Mouse (Mus musculus): Measurements from ENCODE around the gene Nol12. TPM values are rescaled to one million over a fixed set of nuclear protein-coding genes. Genes with fewer than 3 reads are reported as not detected.
A peak's percentile ranks its signal among the peaks of the same experiment; 100 is the strongest.

Gene Nol12
- total and polyA plus RNA-seq, 3 experiments = 13.2 to 24.2 (median 16.7) TPM

DNA sequence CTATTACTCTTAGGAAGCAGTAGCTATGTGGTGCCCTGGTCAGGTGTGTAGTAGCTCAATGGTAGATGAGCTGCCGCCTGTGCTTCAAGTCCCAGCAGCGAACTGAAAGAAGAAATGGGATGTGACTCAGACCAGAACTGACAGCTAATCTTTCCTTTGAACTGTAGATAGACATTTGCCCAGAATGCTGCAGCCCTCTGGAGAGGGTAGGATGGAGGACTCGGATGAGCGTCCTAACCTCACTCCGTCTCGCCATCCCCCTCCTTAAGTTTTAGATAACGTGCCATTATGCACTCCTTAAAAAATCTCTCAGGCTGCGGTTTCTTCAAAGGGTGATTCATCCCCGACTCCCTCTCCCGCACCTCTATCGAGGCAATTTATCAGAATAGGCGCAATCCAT, 14.8 kb upstream of the Nol12 start:
- ATAC-seq (ENCODE audit: extremely low read depth, insufficient number of reproducible peaks, low FRiP score, poor library complexity, severe bottlenecking) (no peak), DNase-seq (ENCODE audit: low spot score) (no peak)
- TF ChIP-seq TAL1 (conservative IDR thresholded peaks at IDR 0.05; ENCODE audit: low read depth, low read length) (no peak), GATA2 (IDR thresholded peaks at IDR 0.05; ENCODE audit: borderline replicate concordance, low read depth, low read length) (no peak), CTCF (IDR thresholded peaks at IDR 0.05; ENCODE audit: low read depth, low read length) (no peak), GATA1 (IDR thresholded peaks at IDR 0.05; ENCODE audit: borderline replicate concordance, low read length) (no peak), POLR2AphosphoS5 (IDR thresholded peaks at IDR 0.05; ENCODE audit: insufficient replicate concordance, low read depth, low read length) (no peak)
- Histone ChIP-seq H3K4me1 (ENCODE audit: insufficient read depth, low read depth, low read length) (peaks cover 88% of the 10 kb centered on the region), H3K4me3 (ENCODE audit: low read depth, low read length) (no peak overlapping the region), H3K9me3 (replicated peaks) (peaks cover 5% of the 10 kb centered on the region), H3K36me3 (replicated peaks) (peaks cover 65% of the 10 kb centered on the region), H3K27me3 (ENCODE audit: insufficient read depth, low read length) (no peaks in the 10 kb centered on the region)

GRCm38 (mm10) chr15:78922700-78923099, 12.0 kb upstream of the Nol12 start:
- TF ChIP-seq TAL1 (conservative IDR thresholded peaks at IDR 0.05; ENCODE audit: low read depth, low read length) (peak; percentile 92), GATA1 (IDR thresholded peaks at IDR 0.05; ENCODE audit: borderline replicate concordance, low read length) (no peak), POLR2AphosphoS5 (IDR thresholded peaks at IDR 0.05; ENCODE audit: insufficient replicate concordance, low read depth, low read length) (no peak), GATA2 (IDR thresholded peaks at IDR 0.05; ENCODE audit: borderline replicate concordance, low read depth, low read length) (no peak), CTCF (IDR thresholded peaks at IDR 0.05; ENCODE audit: low read depth, low read length) (no peak)
- Histone ChIP-seq H3K4me3 (ENCODE audit: low read depth, low read length) (peak overlapping the region; percentile 66), H3K4me1 (ENCODE audit: insufficient read depth, low read depth, low read length) (peaks cover 80% of the 10 kb centered on the region), H3K27me3 (ENCODE audit: insufficient read depth, low read length) (no peaks in the 10 kb centered on the region), H3K9me3 (replicated peaks) (peaks cover 5% of the 10 kb centered on the region), H3K36me3 (replicated peaks) (peaks cover 42% of the 10 kb centered on the region)
- ATAC-seq (ENCODE audit: extremely low read depth, insufficient number of reproducible peaks, low FRiP score, poor library complexity, severe bottlenecking) (peak; percentile 46), DNase-seq (ENCODE audit: low spot score) (peak; percentile 83)

GRCm38 (mm10) chr15:78923585-78923984, 11.1 kb upstream of the Nol12 start:
- Histone ChIP-seq H3K27me3 (ENCODE audit: insufficient read depth, low read length) (no peaks in the 10 kb centered on the region), H3K36me3 (replicated peaks) (peaks cover 40% of the 10 kb centered on the region), H3K9me3 (replicated peaks) (peaks cover 5% of the 10 kb centered on the region), H3K4me1 (ENCODE audit: insufficient read depth, low read depth, low read length) (peaks cover 79% of the 10 kb centered on the region), H3K4me3 (ENCODE audit: low read depth, low read length) (peak overlapping the region; percentile 66)
- DNase-seq (ENCODE audit: low spot score) = peak; percentile 80
- ATAC-seq (ENCODE audit: extremely low read depth, insufficient number of reproducible peaks, low FRiP score, poor library complexity, severe bottlenecking) = peak; percentile 62
- TF ChIP-seq POLR2AphosphoS5 (IDR thresholded peaks at IDR 0.05; ENCODE audit: insufficient replicate concordance, low read depth, low read length) = no peak
- TF ChIP-seq CTCF (IDR thresholded peaks at IDR 0.05; ENCODE audit: low read depth, low read length) = no peak
- no peak for TF ChIP-seq GATA1 (IDR thresholded peaks at IDR 0.05; ENCODE audit: borderline replicate concordance, low read length)
- TF ChIP-seq GATA2 (IDR thresholded peaks at IDR 0.05; ENCODE audit: borderline replicate concordance, low read depth, low read length) = no peak
- no peak for TF ChIP-seq TAL1 (conservative IDR thresholded peaks at IDR 0.05; ENCODE audit: low read depth, low read length)

- peaks cover 5% of the 10 kb centered on the region for H3K9me3 ChIP-seq (replicated peaks)
- ATAC-seq (ENCODE audit: extremely low read depth, insufficient number of reproducible peaks, low FRiP score, poor library complexity, severe bottlenecking) (no peak), DNase-seq (ENCODE audit: low spot score) (no peak)
- peak overlapping the region; percentile 79; the same call in 1 of the 2 replicates for H3K4me3 ChIP-seq (ENCODE audit: low read depth, low read length)
- H3K27me3 ChIP-seq (ENCODE audit: insufficient read depth, low read length) = no peaks in the 10 kb centered on the region
- H3K4me1 ChIP-seq (ENCODE audit: insufficient read depth, low read depth, low read length) = peaks cover 80% of the 10 kb centered on the region
- TF ChIP-seq CTCF (IDR thresholded peaks at IDR 0.05; ENCODE audit: low read depth, low read length) = no peak
- TF ChIP-seq POLR2AphosphoS5 (IDR thresholded peaks at IDR 0.05; ENCODE audit: insufficient replicate concordance, low read depth, low read length) = no peak
- TF ChIP-seq GATA2 (IDR thresholded peaks at IDR 0.05; ENCODE audit: borderline replicate concordance, low read depth, low read length) = no peak
- TF ChIP-seq TAL1 (conservative IDR thresholded peaks at IDR 0.05; ENCODE audit: low read depth, low read length) = no peak
- TF ChIP-seq GATA1 (IDR thresholded peaks at IDR 0.05; ENCODE audit: borderline replicate concordance, low read length) = no peak
- H3K36me3 ChIP-seq (replicated peaks) = peaks cover 38% of the 10 kb centered on the region
These were observed 9.6 kb upstream of the Nol12 start for GRCm38 (mm10) chr15:78925129-78925528.

- Histone ChIP-seq H3K4me3 (ENCODE audit: low read depth, low read length) (peak within 1 kb of the TSS; percentile 79), H3K27me3 (ENCODE audit: insufficient read depth, low read length) (no peaks in the 10 kb centered on the region), H3K9me3 (replicated peaks) (peaks cover 4% of the 10 kb centered on the region), H3K4me1 (ENCODE audit: insufficient read depth, low read depth, low read length) (peaks cover 87% of the 10 kb centered on the region), H3K36me3 (replicated peaks) (peaks cover 44% of the 10 kb centered on the region)
- DNase-seq (ENCODE audit: low spot score) (peak; percentile 97), ATAC-seq (ENCODE audit: extremely low read depth, insufficient number of reproducible peaks, low FRiP score, poor library complexity, severe bottlenecking) (peak; percentile 37)
- TF ChIP-seq GATA1 (IDR thresholded peaks at IDR 0.05; ENCODE audit: borderline replicate concordance, low read length) (no peak), TAL1 (conservative IDR thresholded peaks at IDR 0.05; ENCODE audit: low read depth, low read length) (no peak), POLR2AphosphoS5 (IDR thresholded peaks at IDR 0.05; ENCODE audit: insufficient replicate concordance, low read depth, low read length) (peak; percentile 94), GATA2 (IDR thresholded peaks at IDR 0.05; ENCODE audit: borderline replicate concordance, low read depth, low read length) (no peak)
These were observed 8.5 kb upstream of the Nol12 start, which contains the start of gene Lgals1 for GRCm38 (mm10) chr15:78926021-78926919. Gene Lgals1, plus strand, starts transcription at chr15:78926725.

Data from G1E (cell line).